Mouse (Mus musculus) cortical plate, adult 2 months (tissue): ENCODE data around the gene Rdh7.
"Not testable (repeated sequence)": the region's sequence is repeated elsewhere in the genome, so short reads cannot be mapped to it uniquely, and the experiment has no call there.

ENCODE experiments used
- CTCF ChIP-seq: fragments of 200-500 bp; IDR thresholded peaks from 2 replicates; pipeline ENCODE4 v1.5.1; 2011; ENCODE audit warnings: mild to moderate bottlenecking, control low read depth, low read length; ENCODE audit not compliant: insufficient read depth; ENCODE audit errors: extremely low read depth
- POLR2A ChIP-seq: fragments of 200-500 bp; IDR thresholded peaks from 2 replicates; pipeline ENCODE4 v1.6.1; 2011; ENCODE audit warnings: mild to moderate bottlenecking, low read length, control low read depth; ENCODE audit not compliant: insufficient read depth; ENCODE audit errors: extremely low read depth

GRCm38 (mm10) chr10:127845945-127846344, 42.7 kb downstream of the Rdh7 start:
- TF ChIP-seq CTCF, POLR2A: not testable (repeated sequence)
